Mouse (Mus musculus) megakaryocyte, embryonic 14.5 days (primary cell): ENCODE data around the gene Rilpl1. TPM values are rescaled to one million over a fixed set of nuclear protein-coding genes. Genes with fewer than 3 reads are reported as not detected.

Experiments
- H3K27me3 ChIP-seq: replicated peaks from 2 replicates; pipeline ENCODE3; 2012; ENCODE audit warnings: inconsistent platforms
- H3K36me3 ChIP-seq: replicated peaks from 2 replicates; pipeline ENCODE3; 2012; ENCODE audit warnings: low read length, inconsistent platforms, mixed read lengths
- H3K4me1 ChIP-seq: 2 replicates; pipeline ENCODE4 v1.6.1; 2012; ENCODE audit warnings: inconsistent platforms
- H3K4me3 ChIP-seq: replicated peaks from 2 replicates; pipeline ENCODE3; 2012; ENCODE audit warnings: moderate library complexity, mild to moderate bottlenecking, inconsistent platforms
- H3K9me3 ChIP-seq: 2 replicates; pipeline ENCODE4 v1.6.1; 2012; ENCODE audit warnings: inconsistent platforms
- FLI1 ChIP-seq: IDR thresholded peaks from 2 replicates; pipeline ENCODE4 v1.6.1; 2012; ENCODE audit warnings: low read length, inconsistent platforms, mixed read lengths
- GATA1 ChIP-seq: IDR thresholded peaks from 3 replicates; pipeline ENCODE4 v1.6.1; 2012; ENCODE audit warnings: mixed read lengths, low read length, inconsistent platforms, borderline replicate concordance
- polyA plus RNA-seq: library from polyadenylated mRNA; stranded (reverse); fragments of >175 nt; gene quantifications from 2 replicates; pipeline ENCODE4 v1.2.3, GENCODE M21; 2012; ENCODE audit warnings: low replicate concordance; ENCODE audit not compliant: insufficient read depth

The Rilpl1 gene
- polyA plus RNA-seq, 1 experiment: 11.4 TPM

DNA sequence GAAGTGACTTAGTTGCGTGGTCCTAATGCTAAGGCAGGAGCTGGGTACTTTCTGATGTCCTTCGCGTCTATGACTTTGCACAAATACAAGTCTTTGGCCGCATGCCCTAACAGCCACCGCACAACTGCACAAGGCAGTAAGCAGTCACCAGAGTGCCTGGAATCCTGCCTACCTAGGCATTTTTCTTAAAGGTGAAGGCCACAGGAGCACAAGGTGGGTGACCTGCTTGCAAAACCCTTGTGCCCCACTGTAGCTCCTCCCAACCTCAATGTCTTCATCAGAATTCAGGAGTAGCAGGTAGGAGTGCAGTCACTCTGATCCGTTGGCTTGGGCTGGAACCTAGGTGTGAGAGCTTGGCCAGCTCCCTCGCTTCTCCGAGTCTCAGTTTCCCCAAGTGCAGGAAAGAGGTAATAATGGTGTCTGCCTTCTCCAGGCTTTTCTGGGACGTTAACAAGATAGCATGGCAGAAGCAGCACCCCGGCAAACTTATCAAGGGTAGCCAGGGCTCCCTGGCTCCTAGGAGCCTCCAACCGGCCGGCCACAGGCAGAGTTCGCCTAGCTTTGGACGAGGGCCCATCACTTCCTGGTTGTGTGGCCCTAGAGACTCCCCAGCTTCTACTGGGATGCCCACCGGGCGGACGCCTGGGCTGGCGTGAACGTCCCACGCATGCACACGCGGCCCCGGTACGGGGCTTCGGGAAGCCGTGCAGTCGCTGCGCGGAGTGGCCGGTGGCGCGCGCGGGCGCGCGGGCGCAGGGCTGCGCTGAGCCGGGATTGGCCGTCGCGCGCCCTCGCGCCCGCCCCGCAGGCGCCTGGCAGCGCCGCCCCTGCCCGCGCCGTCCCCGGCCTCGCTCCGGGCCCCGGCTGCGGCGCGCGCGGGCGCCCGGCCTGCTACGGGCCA is 86.3 kb downstream of the Rilpl1 start:
- no peaks in the 10 kb centered on the region for H3K9me3 ChIP-seq
- TF ChIP-seq GATA1: no peak
- TF ChIP-seq FLI1: no peak
- no peaks in the 10 kb centered on the region for H3K27me3 ChIP-seq
- peak overlapping the region; percentile 94 for H3K4me3 ChIP-seq
- H3K4me1 ChIP-seq: peaks cover 79% of the 10 kb centered on the region
- peaks cover 31% of the 10 kb centered on the region for H3K36me3 ChIP-seq

- peak overlapping the region; percentile 94 for H3K4me3 ChIP-seq
- H3K36me3 ChIP-seq: peaks cover 24% of the 10 kb centered on the region
- no peaks in the 10 kb centered on the region for H3K9me3 ChIP-seq
- TF ChIP-seq GATA1 (no peak), FLI1 (no peak)
- H3K27me3 ChIP-seq: no peaks in the 10 kb centered on the region
- H3K4me1 ChIP-seq: peaks cover 76% of the 10 kb centered on the region
Measured at GRCm38 (mm10) chr5:124444208-124444607, 87.0 kb downstream of the Rilpl1 start.

Other genes starting within 250 kb of the Rilpl1 start
- 1.8 TPM in 1 of 2 replicates, not detected in the other for gene Mphosph9, start 203.4 kb downstream of the Rilpl1 start, polyA plus RNA-seq
- gene 2810006K23Rik, start 203.3 kb downstream of the Rilpl1 start, polyA plus RNA-seq: 1.7 and 5.7 TPM in 2 replicates
- gene Cdk2ap1, start 168.3 kb downstream of the Rilpl1 start, polyA plus RNA-seq: 125 and 160 TPM in 2 replicates
- 4.3 and 5.8 TPM in 2 replicates for gene Sbno1, start 105.4 kb downstream of the Rilpl1 start, polyA plus RNA-seq
- 134 and 294 TPM in 2 replicates for gene Kmt5a, start 91.5 kb downstream of the Rilpl1 start, polyA plus RNA-seq
- gene Rilpl2, start 53.0 kb downstream of the Rilpl1 start, polyA plus RNA-seq: 26.5 and 65.3 TPM in 2 replicates
- 8.7 and 27.1 TPM in 2 replicates for gene Snrnp35, start 48.3 kb downstream of the Rilpl1 start, polyA plus RNA-seq
- 72.2 and 125 TPM in 2 replicates for gene Tmed2, start 9.3 kb upstream of the Rilpl1 start, polyA plus RNA-seq
- 4.6 and 7.1 TPM in 2 replicates for gene Ddx55, start 21.5 kb upstream of the Rilpl1 start, polyA plus RNA-seq
- gene Eif2b1, start 47.7 kb upstream of the Rilpl1 start, polyA plus RNA-seq: 8.4 and 10.9 TPM in 2 replicates
- gene Gtf2h3, start 47.7 kb upstream of the Rilpl1 start, polyA plus RNA-seq: 3.1 TPM in 1 of 2 replicates, not detected in the other
- gene Atp6v0a2, start 97.2 kb upstream of the Rilpl1 start, polyA plus RNA-seq: 24.2 and 43.3 TPM in 2 replicates
- gene Dnah10, start 193.7 kb upstream of the Rilpl1 start, polyA plus RNA-seq: 0.09 and 0.93 TPM in 2 replicates